Mouse (Mus musculus) mesoderm, embryonic 11.5 days (tissue): ENCODE data around the gene Olfr1487.
"Not testable (repeated sequence)": the region's sequence is repeated elsewhere in the genome, so short reads cannot be mapped to it uniquely, and the experiment has no call there.

Experiments used
- DNase-seq: peaks from one replicate; pipeline ENCODE4 v3.0.0-alpha.2; 2012; ENCODE audit warnings: low read depth, low spot score

Olfr1487 gene

GRCm38 (mm10) chr19:13617075-13617474 lies at the start of gene Olfr1487:
Olfr1487 (plus strand) TSS chr19:13617375.
- not testable (repeated sequence) for DNase-seq

GRCm38 (mm10) chr19:13583211-13583610 lies 34.0 kb upstream of the Olfr1487 start, which contains the start of gene Olfr1484:
Olfr1484 (plus strand) TSS chr19:13583511.
- DNase-seq = no peak

GRCm38 (mm10) chr19:13631321-13631720 lies 14.1 kb downstream of the Olfr1487 start, which contains the start of gene Olfr1489:
Olfr1489 (plus strand) TSS chr19:13631621.
- no peak for DNase-seq

- DNase-seq = no peak
Observed at GRCm38 (mm10) chr19:13650791-13651190, 33.6 kb downstream of the Olfr1487 start, which contains the start of gene Olfr1490. Olfr1490 (plus strand) TSS chr19:13651091.
